Mouse (Mus musculus) myocyte (in vitro differentiated cells): Measurements from ENCODE around the gene Grhl3. TPM values are rescaled to one million over a fixed set of nuclear protein-coding genes. Genes with fewer than 3 reads are reported as not detected.

Experiments
- H3K27me3 ChIP-seq: one replicate; pipeline ENCODE4 v1.6.1; 2011; ENCODE audit not compliant: control insufficient read depth, insufficient read depth, insufficient read length
- H3K36me3 ChIP-seq: one replicate; pipeline ENCODE4 v1.6.1; 2011; ENCODE audit not compliant: control insufficient read depth, insufficient read depth
- H3K4me2 ChIP-seq: one replicate; pipeline ENCODE4 v1.6.1; 2011; ENCODE audit warnings: low read depth, control low read depth
- H3K4me3 ChIP-seq: one replicate; pipeline ENCODE4 v1.5.1; 2011; ENCODE audit warnings: mild to moderate bottlenecking, control low read depth, moderate library complexity
- H3K79me2 ChIP-seq: one replicate; pipeline ENCODE4 v1.6.1; 2011; ENCODE audit not compliant: control insufficient read depth, insufficient read depth
- H3ac ChIP-seq: one replicate; pipeline ENCODE4 v1.6.1; 2011; ENCODE audit not compliant: control insufficient read depth, insufficient read length
- CEBPB ChIP-seq: IDR thresholded peaks from 2 replicates; pipeline ENCODE4 v1.6.1; 2011; ENCODE audit warnings: mild to moderate bottlenecking, moderate library complexity; ENCODE audit not compliant: poor library complexity, insufficient read depth, severe bottlenecking
- E2F4 ChIP-seq: IDR thresholded peaks from one replicate; pipeline ENCODE4 v1.6.1; 2011; ENCODE audit warnings: mild to moderate bottlenecking, control low read depth, moderate library complexity; ENCODE audit not compliant: insufficient read depth
- MAX ChIP-seq: IDR thresholded peaks from one replicate; pipeline ENCODE4 v1.6.1; 2011; ENCODE audit warnings: low read depth, mild to moderate bottlenecking, control low read depth
- MYOD1 ChIP-seq, 3 experiments: IDR thresholded peaks; one replicate each; pipeline ENCODE4 v1.6.1; 2011; ENCODE audit warnings: control low read depth in 2 of 3, low read depth in 2 of 3, mild to moderate bottlenecking in 2 of 3, moderate library complexity in 1 of 3; ENCODE audit not compliant: insufficient read length in 2 of 3, control insufficient read depth in 1 of 3
- MYOG ChIP-seq, 3 experiments: IDR thresholded peaks; one replicate each; pipeline ENCODE4 v1.6.1; 2011; ENCODE audit warnings: control low read depth in 2 of 3, low read depth in 2 of 3, mild to moderate bottlenecking in 2 of 3; ENCODE audit not compliant: insufficient read length in 2 of 3, control insufficient read depth in 1 of 3, insufficient read depth in 1 of 3
- POLR2A ChIP-seq: IDR thresholded peaks from one replicate; pipeline ENCODE4 v1.6.1; 2011; ENCODE audit warnings: low read depth, mild to moderate bottlenecking, control low read depth, moderate library complexity; ENCODE audit not compliant: insufficient read length
- POLR2AphosphoS2 ChIP-seq: IDR thresholded peaks from one replicate; pipeline ENCODE4 v1.6.1; 2011; ENCODE audit warnings: low read depth, control low read depth; ENCODE audit not compliant: insufficient read length
- REST ChIP-seq: IDR thresholded peaks from one replicate; pipeline ENCODE4 v1.6.1; 2011; ENCODE audit warnings: mild to moderate bottlenecking, control low read depth, moderate library complexity; ENCODE audit not compliant: insufficient read depth, insufficient read length
- SRF ChIP-seq: IDR thresholded peaks from one replicate; pipeline ENCODE4 v1.6.1; 2011; ENCODE audit warnings: low read depth; ENCODE audit not compliant: control insufficient read depth, insufficient read length
- TCF12 ChIP-seq: IDR thresholded peaks from one replicate; pipeline ENCODE4 v1.6.1; 2011; ENCODE audit warnings: mild to moderate bottlenecking, control low read depth; ENCODE audit not compliant: poor library complexity, insufficient read depth, severe bottlenecking
- TCF3 ChIP-seq: IDR thresholded peaks from one replicate; pipeline ENCODE4 v1.6.1; 2011; ENCODE audit warnings: low read depth, control low read depth; ENCODE audit not compliant: insufficient read length
- USF1 ChIP-seq: IDR thresholded peaks from one replicate; pipeline ENCODE4 v1.6.1; 2011; ENCODE audit warnings: low read depth, mild to moderate bottlenecking, control low read depth, moderate library complexity
- polyA plus RNA-seq: library from polyadenylated mRNA; unstranded; fragments of >200 nt; fragmentation: generic; extraction: Trizol; gene quantifications from one replicate; pipeline ENCODE4 v1.2.1, GENCODE M21; 2012; ENCODE audit warnings: missing spikeins

Gene Grhl3
- polyA plus RNA-seq, 1 experiment: 0.95 TPM

DNA sequence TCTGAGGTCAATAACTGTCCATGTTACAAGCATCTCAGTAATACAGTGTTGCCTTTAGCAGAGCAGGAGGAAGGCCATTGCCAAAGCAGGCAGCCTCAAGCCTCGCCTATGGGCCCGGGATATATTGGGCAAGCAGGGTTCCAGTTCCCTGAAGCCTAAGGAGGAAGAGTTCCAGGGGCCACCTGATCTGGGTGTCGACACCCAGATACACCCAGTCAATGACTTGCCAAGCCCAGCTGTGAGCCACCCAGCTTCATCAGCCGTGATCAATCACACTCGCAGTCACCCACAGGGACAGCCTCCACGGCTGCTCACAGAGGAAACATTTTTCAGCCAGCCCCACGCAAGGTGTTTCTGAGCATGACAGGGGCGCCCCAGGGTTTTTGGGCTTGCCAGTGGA is 5.9 kb downstream of the Grhl3 start:
- no peaks in the 10 kb centered on the region for H3K27me3 ChIP-seq
- no peak overlapping the region for H3K4me3 ChIP-seq
- H3K36me3 ChIP-seq: no peaks in the 10 kb centered on the region
- peak in 1 of 3 experiments; percentile 66 for TF ChIP-seq MYOD1 (IDR thresholded peaks at IDR 0.05; ENCODE audit: control insufficient read depth in 1 of 3, insufficient read length in 2 of 3, low read depth in 2 of 3)
- TF ChIP-seq TCF12: no peak
- no peaks in the 10 kb centered on the region for H3K79me2 ChIP-seq
- peak overlapping the region; percentile 70 for H3K4me2 ChIP-seq
- no peak overlapping the region for H3ac ChIP-seq

DNA sequence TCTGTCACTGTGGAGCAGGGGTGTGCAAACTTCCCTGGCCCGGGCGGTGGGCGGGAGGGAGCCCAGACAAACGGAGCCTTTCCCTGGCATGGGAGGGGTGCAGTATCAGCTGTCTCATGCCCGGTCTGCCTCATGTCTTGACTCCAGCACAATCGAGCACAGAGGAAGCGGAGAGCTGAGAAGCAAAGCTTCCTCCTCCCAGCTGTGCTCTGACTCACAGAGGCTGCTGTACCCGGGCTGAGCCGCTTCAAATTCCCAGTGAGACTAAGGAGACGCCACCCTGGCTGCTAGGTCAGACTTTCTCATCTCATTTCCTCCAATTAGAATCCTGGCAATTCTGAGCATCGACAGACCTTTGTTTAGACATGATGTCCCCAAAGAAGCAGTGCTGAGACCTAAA is 6.4 kb downstream of the Grhl3 start:
- no peaks in the 10 kb centered on the region for H3K79me2 ChIP-seq
- no peaks in the 10 kb centered on the region for H3K27me3 ChIP-seq
- TF ChIP-seq TCF12 (no peak), USF1 (no peak), MYOD1 (IDR thresholded peaks at IDR 0.05; ENCODE audit: control insufficient read depth in 1 of 3, insufficient read length in 2 of 3, low read depth in 2 of 3) (peak in 2 of 3 experiments; percentile 60 to 79), MAX (no peak), MYOG (IDR thresholded peaks at IDR 0.05; ENCODE audit: control insufficient read depth in 1 of 3, insufficient read depth in 1 of 3, insufficient read length in 2 of 3, low read depth in 2 of 3) (peak; percentile 39 to 83 (median 51))
- H3K4me2 ChIP-seq: peak overlapping the region; percentile 70
- no peak overlapping the region for H3ac ChIP-seq
- H3K4me3 ChIP-seq: no peak overlapping the region
- no peaks in the 10 kb centered on the region for H3K36me3 ChIP-seq

DNA sequence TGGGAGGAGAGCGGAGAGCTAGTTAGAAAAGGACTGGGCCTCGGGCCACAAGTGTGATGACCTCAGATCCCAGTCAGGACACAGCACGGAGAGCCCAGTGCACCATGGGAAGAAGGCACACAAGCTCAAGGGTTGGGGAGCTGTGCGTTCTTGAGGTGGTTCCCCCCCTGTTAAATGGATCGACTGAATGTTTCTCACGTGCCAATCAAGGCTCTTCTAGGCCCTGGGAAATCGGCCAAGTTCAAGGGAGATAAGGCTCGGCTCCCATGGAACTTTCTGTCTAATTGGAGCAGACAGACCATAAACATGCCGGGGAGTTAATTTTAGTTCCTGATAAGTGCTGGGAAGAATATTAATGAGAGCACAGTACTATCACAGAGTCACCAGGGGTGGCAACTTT is 8.0 kb downstream of the Grhl3 start:
- TF ChIP-seq POLR2A (no peak), REST (no peak), E2F4 (no peak), TCF3 (no peak), TCF12 (no peak), MYOG (IDR thresholded peaks at IDR 0.05; ENCODE audit: control insufficient read depth in 1 of 3, insufficient read depth in 1 of 3, insufficient read length in 2 of 3, low read depth in 2 of 3) (no peak), MYOD1 (IDR thresholded peaks at IDR 0.05; ENCODE audit: control insufficient read depth in 1 of 3, insufficient read length in 2 of 3, low read depth in 2 of 3) (no peak), USF1 (no peak), SRF (no peak), MAX (no peak), POLR2AphosphoS2 (no peak), CEBPB (no peak)
- H3K4me3 ChIP-seq: no peak overlapping the region
- H3K36me3 ChIP-seq: no peaks in the 10 kb centered on the region
- H3K27me3 ChIP-seq: no peaks in the 10 kb centered on the region
- H3ac ChIP-seq: no peak overlapping the region
- H3K79me2 ChIP-seq: no peaks in the 10 kb centered on the region
- no peak overlapping the region for H3K4me2 ChIP-seq

DNA sequence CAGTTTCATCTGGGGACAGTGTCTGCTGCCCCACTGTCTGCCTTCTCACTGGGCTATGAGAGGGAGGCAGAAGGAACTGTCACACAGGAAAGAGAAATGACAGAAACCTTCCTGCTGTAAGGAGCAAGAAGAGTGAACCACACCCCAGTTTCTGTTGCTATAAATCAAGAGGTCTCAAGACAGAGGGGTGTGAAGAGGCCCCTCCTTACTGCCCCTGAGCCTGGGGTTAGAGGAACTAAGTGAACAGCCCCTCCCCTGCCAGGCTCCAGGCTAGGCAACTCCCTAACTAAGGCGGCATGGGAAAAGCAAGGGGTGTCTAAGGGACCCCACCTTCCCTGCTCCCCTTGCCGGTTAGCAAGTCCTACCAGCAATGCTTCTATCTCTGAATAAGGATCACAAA is 9.6 kb downstream of the Grhl3 start:
- H3K27me3 ChIP-seq: no peaks in the 10 kb centered on the region
- no peak overlapping the region for H3K4me3 ChIP-seq
- no peak overlapping the region for H3ac ChIP-seq
- no peak overlapping the region for H3K4me2 ChIP-seq
- TF ChIP-seq CEBPB (no peak), MAX (no peak), TCF12 (no peak), E2F4 (no peak), POLR2AphosphoS2 (no peak), REST (no peak), SRF (no peak), MYOD1 (IDR thresholded peaks at IDR 0.05; ENCODE audit: control insufficient read depth in 1 of 3, insufficient read length in 2 of 3, low read depth in 2 of 3) (no peak), POLR2A (no peak), USF1 (no peak), TCF3 (no peak), MYOG (IDR thresholded peaks at IDR 0.05; ENCODE audit: control insufficient read depth in 1 of 3, insufficient read depth in 1 of 3, insufficient read length in 2 of 3, low read depth in 2 of 3) (no peak)
- no peaks in the 10 kb centered on the region for H3K36me3 ChIP-seq
- H3K79me2 ChIP-seq: no peaks in the 10 kb centered on the region

DNA sequence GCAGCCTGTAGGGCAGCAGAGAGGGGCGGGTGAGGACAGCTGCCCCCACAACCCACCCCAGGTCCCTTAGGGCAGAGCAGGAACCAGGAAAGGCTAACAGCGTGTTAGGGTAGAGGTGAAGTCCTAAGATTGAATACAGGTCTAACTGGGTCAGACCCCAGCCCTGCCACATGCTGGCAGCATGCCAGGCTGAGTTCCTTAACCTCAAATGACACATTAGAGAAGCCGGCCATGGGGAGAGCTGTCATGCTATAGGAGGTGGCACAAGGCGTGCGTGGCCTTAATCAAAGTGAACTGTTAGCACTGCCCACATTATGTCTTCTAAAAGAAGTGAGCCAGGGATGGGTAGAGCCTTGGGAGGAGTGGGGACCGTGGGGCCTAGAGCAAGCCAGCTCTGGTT is 24.1 kb downstream of the Grhl3 start:
- Histone ChIP-seq H3K27me3 (no peaks in the 10 kb centered on the region), H3ac (no peak overlapping the region), H3K4me2 (no peak overlapping the region), H3K79me2 (no peaks in the 10 kb centered on the region), H3K4me3 (no peak overlapping the region), H3K36me3 (no peaks in the 10 kb centered on the region)
- TF ChIP-seq REST (no peak), MYOG (IDR thresholded peaks at IDR 0.05; ENCODE audit: control insufficient read depth in 1 of 3, insufficient read depth in 1 of 3, insufficient read length in 2 of 3, low read depth in 2 of 3) (no peak), E2F4 (no peak), POLR2AphosphoS2 (no peak), SRF (no peak), MYOD1 (IDR thresholded peaks at IDR 0.05; ENCODE audit: control insufficient read depth in 1 of 3, insufficient read length in 2 of 3, low read depth in 2 of 3) (no peak), CEBPB (no peak)
